Mouse (Mus musculus) forebrain, embryonic 11.5 days (tissue): ENCODE data around the gene Tsen2. TPM values are rescaled to one million over a fixed set of nuclear protein-coding genes. Genes with fewer than 3 reads are reported as not detected.

Experiments used
- ATAC-seq: fragments of 200-750 bp; cut with Nextera tagmentation; replicated peaks from 2 replicates; pipeline ENCODE4 v1.8.0; 2017; ENCODE audit warnings: moderate TSS enrichment; ENCODE audit not compliant: low FRiP score
- DNase-seq: peaks from one replicate; pipeline ENCODE4 v3.0.0-alpha.2; 2017; ENCODE audit warnings: low spot score
- H3K27ac ChIP-seq: fragments of 300-500 bp; sonication (generic); 2 replicates; pipeline ENCODE4 v1.5.1; 2014; ENCODE audit warnings: low read depth, low read length
- H3K27me3 ChIP-seq: fragments of 300-500 bp; sonication (generic); 2 replicates; pipeline ENCODE4 v1.6.1; 2014; ENCODE audit warnings: mild to moderate bottlenecking, low read length, mixed read lengths; ENCODE audit not compliant: control insufficient read depth, insufficient read depth
- H3K36me3 ChIP-seq: fragments of 300-500 bp; sonication (generic); 2 replicates; pipeline ENCODE4 v1.6.1; 2014; ENCODE audit warnings: mild to moderate bottlenecking, low read length, moderate library complexity, mixed read lengths; ENCODE audit not compliant: control insufficient read depth, insufficient read depth
- H3K4me1 ChIP-seq: fragments of 300-500 bp; sonication (generic); replicated peaks from 2 replicates; pipeline ENCODE4 v1.6.1; 2014; ENCODE audit warnings: low read length, mixed read lengths; ENCODE audit not compliant: control insufficient read depth, insufficient read depth
- H3K4me2 ChIP-seq: fragments of 300-500 bp; sonication (generic); 2 replicates; pipeline ENCODE4 v1.6.1; 2014; ENCODE audit warnings: low read depth, mild to moderate bottlenecking, low read length, moderate library complexity, mixed read lengths; ENCODE audit not compliant: severe bottlenecking
- H3K4me3 ChIP-seq: fragments of 300-500 bp; sonication (generic); 2 replicates; pipeline ENCODE4 v1.5.1; 2014; ENCODE audit warnings: low read depth, low read length
- H3K9ac ChIP-seq: fragments of 300-500 bp; sonication (generic); 2 replicates; pipeline ENCODE4 v1.6.1; 2014; ENCODE audit warnings: low read length
- H3K9me3 ChIP-seq: fragments of 300-500 bp; sonication (generic); 2 replicates; pipeline ENCODE4 v1.6.1; 2016; ENCODE audit warnings: low read length, mixed read lengths; ENCODE audit not compliant: control insufficient read depth
- WGBS: fragments of 180-500 bp; shearing (Covaris S2); extraction: QIAGEN DNeasy Blood & Tissue Kit; methylation state at CpG from one replicate; pipeline ENCODE4 v1.1.7; 2014; 5-methylcytosine and 5-hydroxymethylcytosine counted together
- polyA plus RNA-seq: library from polyadenylated mRNA; unstranded; fragments of >200 nt; fragmentation: Nextera tagmentation; extraction: Ambion mirVana; gene quantifications from 2 replicates; pipeline ENCODE4 v1.2.1, GENCODE M21; 2014

The Tsen2 gene
- polyA plus RNA-seq, 1 experiment from 2014 or later: 33.8 TPM

DNA sequence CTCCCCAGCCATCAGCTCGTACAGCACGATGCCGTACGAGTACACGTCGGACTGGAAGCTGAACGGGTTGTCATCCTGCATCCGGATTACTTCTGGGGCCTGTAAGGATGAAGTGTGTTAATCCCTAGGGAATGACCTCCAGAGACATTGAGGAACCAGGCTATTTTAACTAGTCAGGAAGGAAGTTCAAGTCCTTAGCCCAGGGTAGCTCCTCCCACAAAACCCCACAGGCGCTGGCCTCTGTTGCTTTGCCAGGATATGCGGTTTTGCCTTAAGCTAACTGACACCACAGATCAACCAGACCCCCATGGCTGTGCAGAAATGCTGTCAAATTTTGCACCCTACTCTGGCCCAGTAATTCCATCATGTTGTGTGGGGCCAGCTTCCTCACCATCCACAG is 75.4 kb downstream of the Tsen2 start:
- H3K27ac ChIP-seq: no peak overlapping the region
- ATAC-seq (no peak), DNase-seq (no peak)
- WGBS: 96% methylated on average over 10 of the region's 10 CpGs
- H3K4me3 ChIP-seq: no peak overlapping the region
- H3K4me1 ChIP-seq: no peaks in the 10 kb centered on the region
- no peaks in the 10 kb centered on the region for H3K9me3 ChIP-seq
- no peak overlapping the region for H3K4me2 ChIP-seq
- no peak overlapping the region for H3K9ac ChIP-seq
- peaks cover 29% of the 10 kb centered on the region for H3K36me3 ChIP-seq
- H3K27me3 ChIP-seq: no peaks in the 10 kb centered on the region

DNA sequence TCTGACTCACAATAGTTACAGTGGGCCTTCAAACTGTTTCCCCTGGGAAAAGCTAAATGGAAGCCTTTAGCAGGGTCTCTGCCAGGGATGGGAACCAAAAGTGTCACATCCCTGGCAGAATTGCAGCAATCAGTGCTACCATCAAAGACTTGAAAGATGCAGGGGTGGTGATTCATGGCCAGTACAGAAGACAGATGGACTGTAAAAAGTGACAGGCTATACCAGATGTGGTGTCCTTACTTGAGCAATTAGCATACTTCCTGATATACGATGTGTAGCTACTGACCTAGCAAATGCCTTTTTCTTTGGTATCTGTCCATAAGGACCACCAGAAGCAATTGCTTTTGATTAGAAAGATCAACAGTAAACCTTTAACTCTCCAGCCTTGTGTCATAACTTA is 76.5 kb downstream of the Tsen2 start:
- Histone ChIP-seq H3K9me3 (no peaks in the 10 kb centered on the region), H3K4me3 (no peak overlapping the region), H3K4me1 (no peaks in the 10 kb centered on the region), H3K9ac (no peak overlapping the region), H3K27me3 (no peaks in the 10 kb centered on the region), H3K36me3 (peaks cover 27% of the 10 kb centered on the region), H3K4me2 (no peak overlapping the region), H3K27ac (no peak overlapping the region)
- ATAC-seq: no peak
- WGBS: 91% methylated on average over 1 of the region's 1 CpGs
- DNase-seq: no peak

DNA sequence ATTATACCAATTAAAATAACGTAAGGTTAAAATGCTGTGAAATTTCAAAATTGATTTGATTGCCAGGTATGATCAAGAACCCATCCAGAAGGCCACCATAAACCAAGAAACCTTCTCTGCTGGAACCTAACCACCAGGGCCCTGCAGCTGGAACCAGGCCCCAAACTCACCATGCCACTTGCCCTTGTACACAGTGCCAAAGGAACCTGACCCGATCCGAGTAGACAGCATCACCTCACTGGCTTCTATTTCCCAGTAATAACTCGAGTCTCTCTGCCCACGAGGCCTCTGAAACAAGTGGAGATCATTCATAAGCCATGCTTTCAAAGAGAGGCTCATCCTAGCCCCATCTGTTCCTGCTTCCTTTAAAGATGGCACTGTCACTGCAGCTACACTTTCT is 81.7 kb downstream of the Tsen2 start:
- Histone ChIP-seq H3K9ac (no peak overlapping the region), H3K36me3 (peaks cover 2% of the 10 kb centered on the region; the same call in 1 of the 2 replicates), H3K4me2 (no peak overlapping the region), H3K4me3 (no peak overlapping the region), H3K4me1 (no peaks in the 10 kb centered on the region), H3K9me3 (no peaks in the 10 kb centered on the region), H3K27me3 (no peaks in the 10 kb centered on the region), H3K27ac (no peak overlapping the region)
- no peak for DNase-seq
- no peak for ATAC-seq
- 92% methylated on average over 5 of the region's 5 CpGs for WGBS

Other genes with a start within 250 kb of the Tsen2 start
- 0.43 TPM in 1 of 2 replicates, not detected in the other for gene Pparg, start 183.7 kb upstream of the Tsen2 start, polyA plus RNA-seq
- gene Mkrn2os, start 47.9 kb downstream of the Tsen2 start, polyA plus RNA-seq: 0.29 TPM in 1 of 2 replicates, not detected in the other
- gene Mkrn2, start 57.2 kb downstream of the Tsen2 start, polyA plus RNA-seq: 23.4 and 26.2 TPM in 2 replicates
- gene Raf1, start 132.0 kb downstream of the Tsen2 start, polyA plus RNA-seq: 153 and 175 TPM in 2 replicates
- gene Tmem40, start 217.7 kb downstream of the Tsen2 start, polyA plus RNA-seq: 2.2 and 2.6 TPM in 2 replicates
- 46.4 and 49.8 TPM in 2 replicates for gene Cand2, start 229.9 kb downstream of the Tsen2 start, polyA plus RNA-seq